ENCODE assay signal across 16 mouse cellular contexts in the genomic region with DNA sequence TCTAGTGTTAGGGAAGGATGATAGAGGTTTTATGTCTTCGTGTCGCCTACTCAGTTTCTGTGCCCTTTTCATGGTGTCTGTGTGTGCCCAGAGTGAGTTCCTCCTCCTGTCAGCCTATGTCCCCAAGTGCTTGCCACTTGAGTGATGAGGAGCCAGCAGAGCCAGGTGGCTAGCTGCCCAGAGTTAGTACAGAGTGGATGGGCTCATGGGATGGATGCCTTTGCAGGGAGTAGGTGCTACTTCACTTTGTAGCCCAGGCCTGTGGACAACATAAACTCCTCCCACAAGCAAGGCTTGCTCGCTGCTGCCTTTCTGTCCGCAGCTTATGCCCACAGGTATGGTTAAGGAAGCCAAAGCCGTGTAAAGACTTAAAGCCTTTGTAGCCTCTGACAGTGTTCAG.
DNase-seq lines count a peak whose midpoint lies in the region.
"Had no signal": no experiment of that assay in that cellular context is flagged by ENCODE, and none has a peak within 500 bp of the region (broad histone marks: within the 10 kb centered on the region; RNA-seq: fewer than 3 reads in every experiment).

No protein-coding gene starts in this region.

- H3K4me3 ChIP-seq in heart, embryonic 10.5 days: no peak overlapping the region
- H3K4me3 ChIP-seq: embryonic facial prominence, embryonic 12.5 days; liver, embryonic 13.5 days; megakaryocyte, embryonic 14.5 days had no signal

- H3K27ac ChIP-seq in heart, embryonic 10.5 days: no peak overlapping the region
- H3K27ac ChIP-seq: embryonic facial prominence, embryonic 12.5 days; hindbrain, embryonic 14.5 days; liver, embryonic 13.5 days had no signal

- 76% methylated on average over 5 of the region's 5 CpGs for WGBS in heart, embryonic 10.5 days

- H3K4me1 ChIP-seq in heart, embryonic 10.5 days: 0 out of 2 replicates have a peak, but pooled peaks cover 2% of the 10 kb centered on the region
- H3K4me1 ChIP-seq: embryonic facial prominence, embryonic 12.5 days; liver, embryonic 13.5 days; megakaryocyte, embryonic 14.5 days had no signal

- no peaks in the 10 kb centered on the region for H3K9me3 ChIP-seq in heart, embryonic 10.5 days
- H3K9me3 ChIP-seq: embryonic facial prominence, embryonic 12.5 days; liver, embryonic 13.5 days had no signal

- H3K27me3 ChIP-seq in heart, embryonic 10.5 days (ENCODE audit: insufficient read depth, poor library complexity, severe bottlenecking): no peaks in the 10 kb centered on the region
- H3K27me3 ChIP-seq: embryonic facial prominence, embryonic 12.5 days; liver, embryonic 13.5 days; megakaryocyte, embryonic 14.5 days had no signal

- DNase-seq in heart, adult 18-20 months: peak; percentile 38 to 56
- DNase-seq in heart, embryonic 10.5 days (ENCODE audit: low spot score): no peak
- peak; percentile 30 for DNase-seq in heart, adult 8-10 months (ENCODE audit: low spot score)
- DNase-seq in heart, postnatal 4 days: peak; percentile 37
- DNase-seq in lung, postnatal 36 days: peak; percentile 70
- no peak for DNase-seq in thymus, postnatal 14 days
- DNase-seq in spleen, postnatal 4 days (ENCODE audit: low spot score in 2 of 2): no peak
- DNase-seq: kidney, adult 2 months; kidney, postnatal 4 days; layer of hippocampus, postnatal 36 days; left cerebral cortex, postnatal 4 days; liver, embryonic 13.5 days; thymus, adult 2 months had no signal

- no peaks in the 10 kb centered on the region for H3K36me3 ChIP-seq in heart, embryonic 10.5 days
- H3K36me3 ChIP-seq: embryonic facial prominence, embryonic 12.5 days; liver, embryonic 13.5 days had no signal

Comparison
In these comparisons a context has a peak if more than half of its experiments do, and no peak if none do; other contexts are left out.
1. DNase-seq: peak in heart, adult 18-20 months (2 of 2), heart, adult 8-10 months (single experiment), heart, postnatal 4 days (single experiment) and lung, postnatal 36 days (single experiment); none in heart, embryonic 10.5 days (single experiment), thymus, postnatal 14 days (single experiment) and spleen, postnatal 4 days (0 of 2).